Mouse (Mus musculus) spleen, adult 2 months (tissue): ENCODE data around the gene Bcat1.

Source experiments
- CTCF ChIP-seq: fragments of 200-500 bp; IDR thresholded peaks from 2 replicates; pipeline ENCODE4 v1.5.1; 2011; ENCODE audit warnings: mild to moderate bottlenecking, inconsistent platforms; ENCODE audit not compliant: insufficient read depth, insufficient read length, insufficient replicate concordance; ENCODE audit errors: extremely low read depth
- POLR2A ChIP-seq: fragments of 200-500 bp; IDR thresholded peaks from 2 replicates; pipeline ENCODE4 v1.6.1; 2011; ENCODE audit warnings: low read depth, low read length, inconsistent platforms

DNA sequence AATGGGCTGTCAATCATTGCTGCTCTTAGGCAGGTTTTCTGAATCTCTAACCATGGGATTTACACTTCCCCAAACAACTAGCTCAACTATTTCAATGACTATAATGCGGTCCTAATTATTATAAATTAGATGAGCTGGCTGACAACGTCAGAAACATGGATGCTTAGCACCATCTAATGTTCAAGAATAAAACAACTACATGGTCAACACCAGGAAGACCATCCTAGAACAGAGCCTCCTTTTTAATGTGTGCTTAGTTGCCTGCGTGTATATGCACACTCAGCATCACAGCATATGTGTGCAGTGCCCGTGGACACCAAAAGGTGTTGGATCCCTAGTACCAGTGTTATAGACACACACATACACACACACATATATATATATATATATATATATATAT lies 111.8 kb downstream of the Bcat1 start:
- TF ChIP-seq CTCF (no peak), POLR2A (no peak)
